Mouse (Mus musculus): Measurements from ENCODE around the gene Kcna4. TPM values are rescaled to one million over a fixed set of nuclear protein-coding genes. Genes with fewer than 3 reads are reported as not detected.

Kcna4 gene
- polyA plus RNA-seq, 1 experiment from 2014 or later: 0.28 TPM

Other genes with a start within 250 kb of the Kcna4 start
- not detected in 2 replicates for gene Fshb, start 231.0 kb upstream of the Kcna4 start, polyA plus RNA-seq (2014; fragmentation: Nextera tagmentation; extraction: Ambion mirVana)

All from hindbrain, embryonic 11.5 days (tissue).